Mouse (Mus musculus) right cerebral cortex, adult 18-20 months (tissue): ENCODE data around the gene Slc26a11.
"Not testable (repeated sequence)": the region's sequence is repeated elsewhere in the genome, so short reads cannot be mapped to it uniquely, and the experiment has no call there.

Experiments used
- DNase-seq: peaks from one replicate; pipeline ENCODE4 v3.0.0; 2022; ENCODE audit warnings: mixed read lengths

The Slc26a11 gene

GRCm38 (mm10) chr11:119362769-119363533 is 7.6 kb downstream of the Slc26a11 start:
- DNase-seq, result no peak

GRCm38 (mm10) chr11:119363534-119364145 is 8.3 kb downstream of the Slc26a11 start:
- DNase-seq, result peak; percentile 58

GRCm38 (mm10) chr11:119375425-119375824 is 20.1 kb downstream of the Slc26a11 start:
- no peak for DNase-seq

GRCm38 (mm10) chr11:119377326-119377725 is 22.0 kb downstream of the Slc26a11 start:
- no peak for DNase-seq

GRCm38 (mm10) chr11:119378551-119378950 is 23.2 kb downstream of the Slc26a11 start:
- DNase-seq, result no peak

- DNase-seq, result no peak
These were observed 26.4 kb downstream of the Slc26a11 start for GRCm38 (mm10) chr11:119381631-119382337.

- no peak for DNase-seq
These were observed 27.0 kb downstream of the Slc26a11 start for GRCm38 (mm10) chr11:119382338-119382850.

GRCm38 (mm10) chr11:119384904-119385303 is 29.5 kb downstream of the Slc26a11 start:
- no peak for DNase-seq

- DNase-seq, result no peak
These were observed 30.9 kb downstream of the Slc26a11 start for GRCm38 (mm10) chr11:119386306-119386705.

GRCm38 (mm10) chr11:119387273-119387672 is 31.9 kb downstream of the Slc26a11 start:
- not testable (repeated sequence) for DNase-seq

- peak; percentile 56 for DNase-seq
These were observed 34.5 kb downstream of the Slc26a11 start for GRCm38 (mm10) chr11:119389851-119390270.

- DNase-seq, result peak; percentile 43
These were observed 35.2 kb downstream of the Slc26a11 start for GRCm38 (mm10) chr11:119390271-119391231.

- DNase-seq, result no peak
These were observed 36.1 kb downstream of the Slc26a11 start for GRCm38 (mm10) chr11:119391386-119392000.

- DNase-seq, result no peak
These were observed 36.8 kb downstream of the Slc26a11 start for GRCm38 (mm10) chr11:119392001-119392614.

GRCm38 (mm10) chr11:119392800-119393482 is 37.6 kb downstream of the Slc26a11 start, which contains the start of gene Rnf213:
Gene Rnf213 (plus strand): TSS chr11:119393100.
- DNase-seq, result peak; percentile 18

- DNase-seq, result no peak
These were observed 38.1 kb downstream of the Slc26a11 start for GRCm38 (mm10) chr11:119393483-119393804.

- DNase-seq, result no peak
These were observed 38.9 kb downstream of the Slc26a11 start for GRCm38 (mm10) chr11:119394210-119394609.

GRCm38 (mm10) chr11:119395394-119395793 is 40.0 kb downstream of the Slc26a11 start:
- DNase-seq, result no peak

GRCm38 (mm10) chr11:119395931-119396330 is 40.6 kb downstream of the Slc26a11 start:
- no peak for DNase-seq

GRCm38 (mm10) chr11:119396461-119396860 is 41.1 kb downstream of the Slc26a11 start:
- no peak for DNase-seq
